Mouse (Mus musculus): ENCODE results near the gene Cd36. TPM values are rescaled to one million over a fixed set of nuclear protein-coding genes. Genes with fewer than 3 reads are reported as not detected.

Gene Cd36
- polyA plus RNA-seq, 1 experiment from 2014 or later, result 63.9 TPM

GRCm38 (mm10) chr5:17843316-17843715 is 45.3 kb downstream of the Cd36 start:
- DNase-seq (no peak), ATAC-seq (no peak)
- H3K4me3 ChIP-seq (ENCODE audit: low read depth, low read length), result no peak overlapping the region
- no peaks in the 10 kb centered on the region for H3K9me3 ChIP-seq (ENCODE audit: low read length)
- 0 out of 2 replicates have a peak, but pooled peaks cover 2% of the 10 kb centered on the region for H3K4me1 ChIP-seq (ENCODE audit: insufficient read depth)
- TF ChIP-seq EP300 (IDR thresholded peaks at IDR 0.05; ENCODE audit: low read depth), result no peak
- TF ChIP-seq CTCF (IDR thresholded peaks at IDR 0.05; ENCODE audit: low read depth), result no peak
- no peak overlapping the region for H3K27ac ChIP-seq (ENCODE audit: low read depth)
- WGBS (ENCODE audit: insufficient replicate concordance), result 54% methylated on average over 5 of the region's 5 CpGs
- H3K27me3 ChIP-seq (ENCODE audit: insufficient read depth, low read length), result no peaks in the 10 kb centered on the region
- no peak overlapping the region for H3K9ac ChIP-seq (replicated peaks)
- no peaks in the 10 kb centered on the region for H3K36me3 ChIP-seq (replicated peaks; ENCODE audit: insufficient read depth, low read length)
- H3K4me2 ChIP-seq (ENCODE audit: low read depth, low read length), result no peak overlapping the region

GRCm38 (mm10) chr5:17842111-17842729 is 46.4 kb downstream of the Cd36 start:
- Histone ChIP-seq H3K4me1 (ENCODE audit: insufficient read depth) (0 out of 2 replicates have a peak, but pooled peaks cover 2% of the 10 kb centered on the region), H3K9ac (replicated peaks) (no peak overlapping the region), H3K4me3 (ENCODE audit: low read depth, low read length) (no peak overlapping the region), H3K36me3 (replicated peaks; ENCODE audit: insufficient read depth, low read length) (no peaks in the 10 kb centered on the region), H3K27me3 (ENCODE audit: insufficient read depth, low read length) (no peaks in the 10 kb centered on the region), H3K27ac (ENCODE audit: low read depth) (no peak overlapping the region), H3K4me2 (ENCODE audit: low read depth, low read length) (no peak overlapping the region), H3K9me3 (ENCODE audit: low read length) (no peaks in the 10 kb centered on the region)
- ATAC-seq (no peak), DNase-seq (no peak)
- 67% methylated on average over 7 of the region's 7 CpGs for WGBS (ENCODE audit: insufficient replicate concordance)
- no peak for TF ChIP-seq EP300 (IDR thresholded peaks at IDR 0.05; ENCODE audit: low read depth)
- TF ChIP-seq CTCF (IDR thresholded peaks at IDR 0.05; ENCODE audit: low read depth), result no peak

- no peak for DNase-seq
- peak; percentile 55 for ATAC-seq
These were observed 49.1 kb downstream of the Cd36 start for GRCm38 (mm10) chr5:17839549-17839948.

GRCm38 (mm10) chr5:17836408-17836807 is 52.2 kb downstream of the Cd36 start:
- Histone ChIP-seq H3K4me3 (ENCODE audit: low read depth, low read length) (no peak overlapping the region), H3K36me3 (replicated peaks; ENCODE audit: insufficient read depth, low read length) (no peaks in the 10 kb centered on the region), H3K9me3 (ENCODE audit: low read length) (no peaks in the 10 kb centered on the region), H3K4me1 (ENCODE audit: insufficient read depth) (no peaks in the 10 kb centered on the region), H3K27me3 (ENCODE audit: insufficient read depth, low read length) (no peaks in the 10 kb centered on the region), H3K4me2 (ENCODE audit: low read depth, low read length) (no peak overlapping the region), H3K27ac (ENCODE audit: low read depth) (no peak overlapping the region), H3K9ac (replicated peaks) (no peak overlapping the region)
- WGBS (ENCODE audit: insufficient replicate concordance), result 72% methylated on average over 4 of the region's 4 CpGs
- TF ChIP-seq EP300 (IDR thresholded peaks at IDR 0.05; ENCODE audit: low read depth) (no peak), CTCF (IDR thresholded peaks at IDR 0.05; ENCODE audit: low read depth) (no peak)
- ATAC-seq (no peak), DNase-seq (no peak)

More at GRCm38 (mm10) chr5:17839549-17839948, 49.1 kb downstream of the Cd36 start:
- Histone ChIP-seq H3K9me3 (ENCODE audit: low read length) (no peaks in the 10 kb centered on the region), H3K4me1 (ENCODE audit: insufficient read depth) (no peaks in the 10 kb centered on the region), H3K27me3 (ENCODE audit: insufficient read depth, low read length) (no peaks in the 10 kb centered on the region), H3K27ac (ENCODE audit: low read depth) (no peak overlapping the region), H3K36me3 (replicated peaks; ENCODE audit: insufficient read depth, low read length) (no peaks in the 10 kb centered on the region), H3K9ac (replicated peaks) (no peak overlapping the region), H3K4me3 (ENCODE audit: low read depth, low read length) (no peak overlapping the region), H3K4me2 (ENCODE audit: low read depth, low read length) (no peak overlapping the region)
- TF ChIP-seq CTCF (IDR thresholded peaks at IDR 0.05; ENCODE audit: low read depth) (no peak), EP300 (IDR thresholded peaks at IDR 0.05; ENCODE audit: low read depth) (no peak)
- 29% methylated on average over 2 of the region's 2 CpGs for WGBS (ENCODE audit: insufficient replicate concordance)

GRCm38 (mm10) chr5:17835302-17836097 is 53.1 kb downstream of the Cd36 start:
- no peak for TF ChIP-seq CTCF (IDR thresholded peaks at IDR 0.05; ENCODE audit: low read depth)
- TF ChIP-seq EP300 (IDR thresholded peaks at IDR 0.05; ENCODE audit: low read depth), result no peak
- 46% methylated on average over 4 of the region's 4 CpGs for WGBS (ENCODE audit: insufficient replicate concordance)
- Histone ChIP-seq H3K27me3 (ENCODE audit: insufficient read depth, low read length) (no peaks in the 10 kb centered on the region), H3K4me1 (ENCODE audit: insufficient read depth) (no peaks in the 10 kb centered on the region; the same call in 1 of the 2 replicates), H3K4me2 (ENCODE audit: low read depth, low read length) (no peak overlapping the region), H3K36me3 (replicated peaks; ENCODE audit: insufficient read depth, low read length) (no peaks in the 10 kb centered on the region), H3K27ac (ENCODE audit: low read depth) (no peak overlapping the region), H3K4me3 (ENCODE audit: low read depth, low read length) (no peak overlapping the region), H3K9ac (replicated peaks) (no peak overlapping the region), H3K9me3 (ENCODE audit: low read length) (no peaks in the 10 kb centered on the region)
- ATAC-seq (peak; percentile 17), DNase-seq (no peak)

GRCm38 (mm10) chr5:17833797-17834196 is 54.8 kb downstream of the Cd36 start:
- TF ChIP-seq EP300 (IDR thresholded peaks at IDR 0.05; ENCODE audit: low read depth) (no peak), CTCF (IDR thresholded peaks at IDR 0.05; ENCODE audit: low read depth) (no peak)
- no peaks in the 10 kb centered on the region for H3K9me3 ChIP-seq (ENCODE audit: low read length)
- DNase-seq (no peak), ATAC-seq (no peak)
- no peaks in the 10 kb centered on the region for H3K36me3 ChIP-seq (replicated peaks; ENCODE audit: insufficient read depth, low read length)
- no peak overlapping the region for H3K9ac ChIP-seq (replicated peaks)
- WGBS (ENCODE audit: insufficient replicate concordance), result 79% methylated on average over 1 of the region's 1 CpGs
- no peak overlapping the region for H3K27ac ChIP-seq (ENCODE audit: low read depth)
- no peak overlapping the region for H3K4me2 ChIP-seq (ENCODE audit: low read depth, low read length)
- H3K27me3 ChIP-seq (ENCODE audit: insufficient read depth, low read length), result no peaks in the 10 kb centered on the region
- no peaks in the 10 kb centered on the region; the same call in 1 of the 2 replicates for H3K4me1 ChIP-seq (ENCODE audit: insufficient read depth)
- no peak overlapping the region for H3K4me3 ChIP-seq (ENCODE audit: low read depth, low read length)

Data from liver, postnatal 0 days (tissue).